Mouse (Mus musculus) neural tube, embryonic 12.5 days (tissue): ENCODE results near the gene Retnlg. TPM values are rescaled to one million over a fixed set of nuclear protein-coding genes. Genes with fewer than 3 reads are reported as not detected.
"Not testable (repeated sequence)": the region's sequence is repeated elsewhere in the genome, so short reads cannot be mapped to it uniquely, and the experiment has no call there.

Source experiments
- ATAC-seq: fragments of 200-750 bp; cut with Nextera tagmentation; 2 replicates; pipeline ENCODE4 v1.8.0; 2017; ENCODE audit warnings: low read depth, mild to moderate bottlenecking, moderate TSS enrichment, moderate library complexity; ENCODE audit not compliant: low FRiP score
- H3K27ac ChIP-seq: fragments of 300-500 bp; sonication (generic); 2 replicates; pipeline ENCODE4 v1.5.1; 2016
- H3K27me3 ChIP-seq: fragments of 300-500 bp; sonication (generic); replicated peaks from 2 replicates; pipeline ENCODE4 v1.6.1; 2016; ENCODE audit warnings: mild to moderate bottlenecking
- H3K36me3 ChIP-seq: fragments of 300-500 bp; sonication (generic); 2 replicates; pipeline ENCODE4 v1.6.1; 2016; ENCODE audit warnings: mild to moderate bottlenecking
- H3K4me1 ChIP-seq: fragments of 300-500 bp; sonication (generic); 2 replicates; pipeline ENCODE4 v1.6.1; 2016
- H3K4me2 ChIP-seq: fragments of 300-500 bp; sonication (generic); replicated peaks from 2 replicates; pipeline ENCODE4 v1.6.1; 2016; ENCODE audit warnings: mild to moderate bottlenecking
- H3K4me3 ChIP-seq: fragments of 300-500 bp; sonication (generic); 2 replicates; pipeline ENCODE4 v1.5.1; 2016
- H3K9ac ChIP-seq: fragments of 300-500 bp; sonication (generic); 2 replicates; pipeline ENCODE4 v1.6.1; 2016; ENCODE audit warnings: mild to moderate bottlenecking
- H3K9me3 ChIP-seq: fragments of 300-500 bp; sonication (generic); 2 replicates; pipeline ENCODE4 v1.6.1; 2016; ENCODE audit warnings: mild to moderate bottlenecking
- WGBS: fragments of 180-500 bp; shearing (Covaris S2); methylation state at CpG from one replicate; pipeline ENCODE4 v1.1.7; 2016; 5-methylcytosine and 5-hydroxymethylcytosine counted together
- polyA plus RNA-seq: library from polyadenylated mRNA; unstranded; fragments of >200 nt; fragmentation: Nextera tagmentation; extraction: Ambion mirVana; gene quantifications from 2 replicates; pipeline ENCODE4 v1.2.1, GENCODE M21; 2016

The Retnlg gene
- polyA plus RNA-seq: 0.47 TPM in 1 of 2 replicates, not detected in the other

GRCm38 (mm10) chr16:48872321-48872720, at the start of gene Retnlg:
TSS of gene Retnlg (plus strand) at chr16:48872621.
- no peak for ATAC-seq
- Histone ChIP-seq H3K9me3 (no peaks in the 10 kb centered on the region), H3K4me1 (no peaks in the 10 kb centered on the region), H3K9ac (no peak within 1 kb of the TSS), H3K4me2 (no peak within 1 kb of the TSS), H3K4me3 (no peak within 1 kb of the TSS), H3K36me3 (no peaks in the 10 kb centered on the region), H3K27ac (no peak within 1 kb of the TSS), H3K27me3 (no peaks in the 10 kb centered on the region)
- 87% methylated on average over 4 of the region's 4 CpGs for WGBS

- no peak for ATAC-seq
- Histone ChIP-seq H3K4me2 (no peak overlapping the region), H3K36me3 (no peaks in the 10 kb centered on the region), H3K27ac (no peak overlapping the region), H3K4me3 (no peak overlapping the region), H3K27me3 (no peaks in the 10 kb centered on the region), H3K9me3 (no peaks in the 10 kb centered on the region), H3K9ac (no peak overlapping the region), H3K4me1 (no peaks in the 10 kb centered on the region)
- 95% methylated on average over 3 of the region's 3 CpGs for WGBS
Observed at GRCm38 (mm10) chr16:48826474-48826873, 45.9 kb upstream of the Retnlg start.

DNA sequence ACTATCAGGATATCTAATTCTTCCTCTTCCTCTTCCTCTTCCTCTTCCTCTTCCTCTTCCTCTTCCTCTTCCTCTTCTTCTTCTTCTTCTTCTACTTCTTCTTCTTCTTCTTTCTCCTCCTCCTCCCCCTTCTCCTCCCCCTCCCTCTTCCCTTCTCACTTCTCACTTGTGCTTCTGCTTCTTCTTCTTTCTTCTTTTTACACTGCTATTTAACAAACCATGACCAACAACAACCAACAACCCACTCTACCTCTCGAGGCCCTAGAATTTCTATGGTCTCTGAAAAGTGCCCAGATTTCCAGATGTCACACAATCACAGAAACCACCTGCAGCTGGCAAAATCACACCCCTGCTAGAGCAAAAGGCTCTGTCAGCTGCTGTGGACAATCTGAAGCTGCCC, 44.8 kb upstream of the Retnlg start:
- H3K4me1 ChIP-seq: no peaks in the 10 kb centered on the region
- H3K27me3 ChIP-seq: no peaks in the 10 kb centered on the region
- H3K4me2 ChIP-seq: no peak overlapping the region
- H3K36me3 ChIP-seq: no peaks in the 10 kb centered on the region
- H3K4me3 ChIP-seq: no peak overlapping the region
- no peak for ATAC-seq
- no peak overlapping the region for H3K9ac ChIP-seq
- H3K9me3 ChIP-seq: no peaks in the 10 kb centered on the region
- 56% methylated on average over 1 of the region's 1 CpGs for WGBS
- H3K27ac ChIP-seq: no peak overlapping the region

DNA sequence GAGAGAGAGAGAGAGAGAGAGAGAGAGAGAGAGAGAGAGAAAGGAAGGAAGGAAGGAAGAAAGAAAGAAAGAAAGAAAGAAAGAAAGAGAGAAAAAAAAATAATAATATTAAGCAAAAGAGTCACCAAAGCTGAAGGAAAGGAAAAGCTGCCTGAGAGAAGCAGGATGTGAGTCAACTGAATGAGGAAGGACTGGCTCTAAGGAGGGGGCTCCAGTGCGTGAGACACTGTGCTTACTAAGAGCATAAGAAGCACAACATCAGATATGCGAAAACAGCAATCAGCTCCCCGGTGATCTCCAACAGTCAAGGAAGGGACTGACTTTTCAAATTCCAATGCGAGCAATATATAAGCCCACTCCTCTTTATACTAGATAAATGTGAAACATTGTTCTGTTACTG, 43.4 kb upstream of the Retnlg start:
- no peak overlapping the region for H3K27ac ChIP-seq
- 91% methylated on average over 4 of the region's 4 CpGs for WGBS
- no peak overlapping the region for H3K4me3 ChIP-seq
- H3K36me3 ChIP-seq: no peaks in the 10 kb centered on the region
- H3K4me1 ChIP-seq: no peaks in the 10 kb centered on the region
- H3K27me3 ChIP-seq: no peaks in the 10 kb centered on the region
- no peak overlapping the region for H3K4me2 ChIP-seq
- H3K9ac ChIP-seq: no peak overlapping the region
- ATAC-seq: no peak
- H3K9me3 ChIP-seq: no peaks in the 10 kb centered on the region

DNA sequence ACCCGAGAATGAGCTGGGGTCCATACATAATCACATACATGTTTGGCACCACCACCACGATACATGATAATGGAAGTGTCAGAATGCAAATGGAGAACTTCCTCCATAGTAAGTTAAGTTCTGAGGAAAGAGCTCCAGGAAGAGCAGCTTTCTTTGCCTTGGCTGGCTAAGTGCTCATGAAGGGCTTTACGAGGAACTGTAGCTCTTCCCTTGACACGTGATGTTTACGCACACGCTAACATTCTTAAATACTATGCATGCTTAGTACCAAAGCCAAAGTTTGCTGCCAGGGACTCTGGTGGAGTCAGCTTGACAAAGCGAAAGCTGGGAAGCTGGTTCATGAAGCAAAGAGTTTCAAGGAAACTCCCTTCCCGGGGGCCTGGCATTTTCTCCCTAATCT, 40.4 kb upstream of the Retnlg start:
- Histone ChIP-seq H3K9me3 (no peaks in the 10 kb centered on the region), H3K27ac (no peak overlapping the region), H3K36me3 (no peaks in the 10 kb centered on the region), H3K4me1 (no peaks in the 10 kb centered on the region), H3K4me3 (no peak overlapping the region), H3K4me2 (no peak overlapping the region), H3K9ac (no peak overlapping the region), H3K27me3 (no peaks in the 10 kb centered on the region)
- no peak for ATAC-seq
- 84% methylated on average over 8 of the region's 8 CpGs for WGBS

- H3K27ac ChIP-seq, H3K9me3 ChIP-seq, H3K4me2 ChIP-seq, H3K9ac ChIP-seq, H3K36me3 ChIP-seq, ATAC-seq, H3K27me3 ChIP-seq, H3K4me1 ChIP-seq, H3K4me3 ChIP-seq: not testable (repeated sequence)
- WGBS: 71% methylated on average over 1 of the region's 1 CpGs
Observed at GRCm38 (mm10) chr16:48833626-48834025, 38.8 kb upstream of the Retnlg start.

- Histone ChIP-seq H3K4me2 (no peak within 1 kb of the TSS), H3K27ac (no peak within 1 kb of the TSS), H3K4me3 (no peak within 1 kb of the TSS), H3K9ac (no peak within 1 kb of the TSS), H3K36me3 (no peaks in the 10 kb centered on the region), H3K27me3 (no peaks in the 10 kb centered on the region), H3K9me3 (no peaks in the 10 kb centered on the region), H3K4me1 (no peaks in the 10 kb centered on the region)
- WGBS: 89% methylated on average over 3 of the region's 3 CpGs
- ATAC-seq: no peak
Observed at GRCm38 (mm10) chr16:48842266-48842665, 30.2 kb upstream of the Retnlg start, which contains the start of gene Retnla. TSS of gene Retnla (plus strand) at chr16:48842551.

DNA sequence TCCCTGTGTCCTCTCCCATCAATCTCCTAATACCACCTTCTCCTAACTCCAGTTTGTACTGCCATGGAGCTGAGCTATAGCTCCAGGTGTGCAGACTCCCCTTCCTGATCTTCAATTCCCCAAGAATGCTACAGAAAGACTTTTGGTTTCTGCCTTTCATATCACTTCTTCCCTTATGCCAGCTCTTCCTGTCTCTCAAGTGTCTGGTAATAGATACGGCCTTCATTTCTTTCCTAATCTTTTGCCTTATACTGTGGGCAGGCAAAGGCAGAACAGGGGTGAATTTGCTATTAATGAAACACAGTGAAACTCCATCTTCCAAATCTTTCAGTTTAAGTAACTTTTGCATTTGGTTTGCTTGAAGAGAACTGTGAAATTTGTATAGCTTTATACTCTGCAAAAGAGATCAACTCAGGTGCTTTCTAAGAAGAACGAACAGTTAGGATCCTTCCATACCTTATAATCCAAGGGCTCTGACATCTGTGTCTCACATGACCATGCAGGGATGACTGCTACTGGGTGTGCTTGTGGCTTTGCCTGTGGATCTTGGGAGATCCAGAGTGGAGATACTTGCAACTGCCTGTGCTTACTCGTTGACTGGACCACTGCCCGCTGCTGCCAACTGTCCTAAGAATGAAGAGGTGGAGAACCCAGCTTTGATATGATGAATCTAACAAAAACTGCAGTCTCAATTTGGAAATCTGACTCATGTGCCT, 28.6 kb upstream of the Retnlg start:
- no peak overlapping the region for H3K9ac ChIP-seq
- no peak overlapping the region for H3K27ac ChIP-seq
- H3K36me3 ChIP-seq: no peaks in the 10 kb centered on the region
- 92% methylated on average over 4 of the region's 4 CpGs for WGBS
- no peaks in the 10 kb centered on the region for H3K4me1 ChIP-seq
- ATAC-seq: no peak
- H3K9me3 ChIP-seq: no peaks in the 10 kb centered on the region
- no peak overlapping the region for H3K4me3 ChIP-seq
- no peak overlapping the region for H3K4me2 ChIP-seq
- no peaks in the 10 kb centered on the region for H3K27me3 ChIP-seq

DNA sequence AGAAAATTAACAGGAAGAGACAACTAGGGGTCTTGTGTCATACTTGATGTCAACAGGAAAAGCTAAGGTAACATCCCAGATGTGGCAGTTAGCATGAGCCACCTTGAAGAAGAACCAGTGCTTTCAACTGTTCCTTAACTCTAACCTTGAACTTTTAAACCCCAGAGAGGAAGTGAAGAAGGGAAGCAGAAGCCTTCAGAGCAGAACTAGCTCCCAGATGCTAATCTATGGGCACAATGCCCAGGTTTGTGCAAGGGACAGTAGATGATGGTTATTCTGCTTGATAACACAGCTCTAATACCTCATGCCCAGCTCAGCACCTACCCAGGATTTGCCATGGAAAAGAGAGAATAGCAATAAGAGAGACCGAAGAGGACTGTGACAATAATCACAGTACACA, 7.4 kb upstream of the Retnlg start:
- H3K9ac ChIP-seq, H3K27ac ChIP-seq, H3K36me3 ChIP-seq, H3K9me3 ChIP-seq, H3K27me3 ChIP-seq, ATAC-seq, H3K4me2 ChIP-seq, H3K4me3 ChIP-seq, H3K4me1 ChIP-seq: not testable (repeated sequence)
- WGBS: 95% methylated on average over 1 of the region's 1 CpGs

GRCm38 (mm10) chr16:48867690-48868089, 4.7 kb upstream of the Retnlg start:
- Histone ChIP-seq H3K4me1 (no peaks in the 10 kb centered on the region), H3K9ac (no peak overlapping the region), H3K4me3 (no peak overlapping the region), H3K36me3 (no peaks in the 10 kb centered on the region), H3K27me3 (no peaks in the 10 kb centered on the region), H3K9me3 (no peaks in the 10 kb centered on the region), H3K4me2 (no peak overlapping the region), H3K27ac (no peak overlapping the region)
- WGBS: 78% methylated on average over 2 of the region's 2 CpGs
- ATAC-seq: no peak

- H3K36me3 ChIP-seq: no peaks in the 10 kb centered on the region
- WGBS: 82% methylated on average over 1 of the region's 1 CpGs
- no peaks in the 10 kb centered on the region for H3K27me3 ChIP-seq
Observed at GRCm38 (mm10) chr16:48868663-48869062, 3.8 kb upstream of the Retnlg start.

DNA sequence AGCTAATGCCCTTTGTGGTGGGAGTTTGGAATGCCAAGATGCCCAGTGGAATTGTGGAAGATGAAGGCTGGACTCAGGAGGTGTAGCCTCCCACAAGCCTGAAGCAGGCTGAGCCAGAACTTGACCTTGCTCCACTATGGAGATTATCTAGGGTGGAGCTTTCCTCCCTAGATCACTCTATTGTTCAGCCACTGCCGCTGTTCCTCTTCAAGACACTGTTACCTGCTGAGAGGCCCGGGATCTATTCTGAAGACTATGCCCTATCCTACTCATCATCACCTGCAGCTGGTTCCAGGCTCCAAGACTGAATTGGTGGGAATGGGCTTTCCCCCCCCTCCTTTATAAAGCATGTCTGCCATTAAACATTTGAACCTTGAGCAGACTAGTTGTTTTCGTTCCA, 2.8 kb upstream of the Retnlg start:
- ATAC-seq: no peak
- Histone ChIP-seq H3K4me1 (no peaks in the 10 kb centered on the region), H3K27me3 (no peaks in the 10 kb centered on the region), H3K36me3 (no peaks in the 10 kb centered on the region), H3K4me2 (no peak overlapping the region), H3K4me3 (no peak overlapping the region), H3K9me3 (no peaks in the 10 kb centered on the region), H3K27ac (no peak overlapping the region), H3K9ac (no peak overlapping the region)
- 79% methylated on average over 3 of the region's 3 CpGs for WGBS

More at GRCm38 (mm10) chr16:48868663-48869062, 3.8 kb upstream of the Retnlg start:
- H3K9me3 ChIP-seq: no peaks in the 10 kb centered on the region
- no peak overlapping the region for H3K9ac ChIP-seq
- H3K27ac ChIP-seq: no peak overlapping the region
- ATAC-seq: no peak
- no peak overlapping the region for H3K4me3 ChIP-seq
- H3K4me1 ChIP-seq: no peaks in the 10 kb centered on the region
- H3K4me2 ChIP-seq: no peak overlapping the region

DNA sequence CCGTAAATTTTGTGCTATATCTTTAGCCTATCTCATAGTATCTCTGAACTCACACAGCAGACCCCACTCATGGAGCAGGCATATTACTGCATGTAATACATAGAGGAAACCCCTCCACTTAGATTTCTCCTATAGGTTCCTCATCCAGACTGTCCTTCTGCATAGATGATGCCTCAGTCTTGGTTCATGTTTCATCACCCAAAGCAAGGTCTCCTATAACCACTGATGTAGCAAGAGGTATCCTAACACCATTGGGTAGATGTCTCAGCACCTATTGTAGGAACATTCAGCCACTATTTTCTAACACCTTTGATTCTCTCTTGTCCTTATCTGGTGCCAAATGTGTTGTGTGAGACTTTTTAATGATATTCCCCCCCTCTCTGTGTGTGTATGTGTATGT, 667 bp upstream of the Retnlg start:
- Histone ChIP-seq H3K9me3 (no peaks in the 10 kb centered on the region), H3K36me3 (no peaks in the 10 kb centered on the region), H3K4me1 (no peaks in the 10 kb centered on the region), H3K9ac (no peak overlapping the region), H3K27me3 (no peaks in the 10 kb centered on the region), H3K27ac (no peak overlapping the region), H3K4me3 (no peak overlapping the region), H3K4me2 (no peak overlapping the region)
- 91% methylated on average over 1 of the region's 1 CpGs for WGBS
- ATAC-seq: no peak
